33 mouse cellular contexts compared by ENCODE assay signal in the genomic region with DNA sequence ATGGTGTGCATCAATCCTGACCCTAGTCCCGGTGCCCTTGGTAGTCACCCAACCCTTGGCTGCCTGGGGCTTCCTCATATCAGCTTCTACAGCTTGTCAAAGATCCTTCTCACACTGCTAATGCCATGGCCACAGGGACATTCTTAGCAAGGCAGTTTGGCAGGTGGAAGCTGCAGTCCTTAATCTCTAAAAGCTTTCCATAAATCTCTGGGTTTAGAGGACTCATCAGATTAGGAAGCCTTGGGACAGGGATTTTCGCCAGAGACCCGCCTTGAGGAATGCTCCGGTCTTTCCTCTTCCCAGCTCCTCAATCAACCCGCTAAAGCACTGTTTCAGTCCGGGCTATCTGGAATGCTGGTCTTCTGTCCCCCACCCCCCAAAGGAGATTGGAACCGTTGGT. TPM values are rescaled to one million over a fixed set of nuclear protein-coding genes. Genes with fewer than 3 reads are reported as not detected.
DNase-seq lines count a peak whose midpoint lies in the region; ATAC-seq and TF ChIP-seq lines count a peak whose summit lies in the region.
"Had no signal": no experiment of that assay in that cellular context is flagged by ENCODE, and none has a peak within 500 bp of the region (broad histone marks: within the 10 kb centered on the region; RNA-seq: fewer than 3 reads in every experiment).

No protein-coding gene starts in this region.

- no peak for TF ChIP-seq CTCF in liver, postnatal 0 days (IDR thresholded peaks at IDR 0.05; ENCODE audit: low read depth)

- no peak overlapping the region for H3K4me2 ChIP-seq in heart, embryonic 13.5 days
- no peak overlapping the region for H3K4me2 ChIP-seq in heart, embryonic 11.5 days
- H3K4me2 ChIP-seq in liver, postnatal 0 days (ENCODE audit: low read depth, low read length) = no peak overlapping the region
- H3K4me2 ChIP-seq in liver, embryonic 12.5 days = no peak overlapping the region
- H3K4me2 ChIP-seq: forebrain, embryonic 13.5 days; heart, embryonic 15.5 days; hindbrain, embryonic 14.5 days had no signal

- H3K4me3 ChIP-seq in heart, embryonic 13.5 days = no peak overlapping the region
- no peak overlapping the region for H3K4me3 ChIP-seq in heart, embryonic 11.5 days (ENCODE audit: low read depth, low read length)
- no peak overlapping the region for H3K4me3 ChIP-seq in liver, postnatal 0 days (ENCODE audit: low read depth, low read length)
- H3K4me3 ChIP-seq in liver, embryonic 12.5 days = no peak overlapping the region
- H3K4me3 ChIP-seq: forebrain, embryonic 10.5 days; forebrain, embryonic 13.5 days; heart, adult 2 months; heart, embryonic 15.5 days had no signal

- H3K9ac ChIP-seq in heart, embryonic 13.5 days = no peak overlapping the region
- H3K9ac ChIP-seq in heart, embryonic 11.5 days (ENCODE audit: low read depth, low read length) = no peak overlapping the region
- no peak overlapping the region for H3K9ac ChIP-seq in liver, postnatal 0 days (replicated peaks)
- H3K9ac ChIP-seq in liver, embryonic 12.5 days = no peak overlapping the region
- H3K9ac ChIP-seq: forebrain, embryonic 13.5 days; heart, embryonic 15.5 days; hindbrain, embryonic 14.5 days had no signal

- peak; percentile 39 for DNase-seq in adrenal gland, adult 2 months
- DNase-seq in adrenal gland, adult 8-10 months = no peak
- DNase-seq in liver, postnatal 0 days = no peak
- no peak for DNase-seq in kidney, postnatal 14 days
- DNase-seq: B cell, adult 2 months; cerebellum, adult 18-20 months; cerebellum, adult 9-10 months; cerebellum, postnatal 14 days; gastrocnemius, postnatal 10 days; gastrocnemius, postnatal 36 days; heart, adult 2 months; heart, postnatal 4 days; kidney, adult 18-20 months had no signal

- TF ChIP-seq EP300 in liver, postnatal 0 days (IDR thresholded peaks at IDR 0.05; ENCODE audit: low read depth) = no peak

- 48% methylated on average over 7 of the region's 7 CpGs for WGBS in heart, embryonic 13.5 days
- WGBS in heart, embryonic 11.5 days (ENCODE audit: insufficient replicate concordance) = 58% methylated on average over 7 of the region's 7 CpGs
- WGBS in liver, postnatal 0 days (ENCODE audit: insufficient replicate concordance) = 64% methylated on average over 7 of the region's 7 CpGs
- 64% methylated on average over 7 of the region's 7 CpGs for WGBS in liver, embryonic 12.5 days (ENCODE audit: insufficient replicate concordance)

- H3K27ac ChIP-seq in heart, embryonic 13.5 days (replicated peaks) = 0 out of 2 replicates have a peak overlapping the region, but pooled peaks have one; percentile 7
- H3K27ac ChIP-seq in heart, embryonic 11.5 days (ENCODE audit: low read depth, low read length) = no peak overlapping the region
- H3K27ac ChIP-seq in liver, postnatal 0 days (ENCODE audit: low read depth) = peak overlapping the region; percentile 51; the same call in 1 of the 2 replicates
- H3K27ac ChIP-seq in liver, embryonic 12.5 days = no peak overlapping the region
- H3K27ac ChIP-seq: forebrain, embryonic 13.5 days; heart, adult 2 months; heart, embryonic 15.5 days; hindbrain, embryonic 14.5 days; hindbrain, postnatal 0 days had no signal

- ATAC-seq in heart, embryonic 13.5 days (ENCODE audit: extremely low read depth, insufficient number of reproducible peaks, low FRiP score, low TSS enrichment) = no peak
- ATAC-seq in heart, embryonic 11.5 days (replicated peaks; ENCODE audit: insufficient number of reproducible peaks, low FRiP score, low TSS enrichment) = no peak
- no peak for ATAC-seq in liver, postnatal 0 days
- ATAC-seq in liver, embryonic 12.5 days = no peak
- ATAC-seq: forebrain, embryonic 13.5 days; forebrain, embryonic 16.5 days; hindbrain, postnatal 0 days; inflammation-experienced regulatory T-cells, adult 6 months; intestine, embryonic 16.5 days; Patski had no signal

- peaks cover 84% of the 10 kb centered on the region for H3K4me1 ChIP-seq in heart, embryonic 13.5 days
- peaks cover 68% of the 10 kb centered on the region for H3K4me1 ChIP-seq in heart, embryonic 11.5 days (ENCODE audit: control insufficient read depth, insufficient read depth, low read length)
- peaks cover 46% of the 10 kb centered on the region for H3K4me1 ChIP-seq in liver, postnatal 0 days (ENCODE audit: insufficient read depth)
- H3K4me1 ChIP-seq in liver, embryonic 12.5 days = peaks cover 50% of the 10 kb centered on the region

- peaks cover 18% of the 10 kb centered on the region for H3K36me3 ChIP-seq in heart, embryonic 13.5 days
- H3K36me3 ChIP-seq in heart, embryonic 11.5 days (ENCODE audit: control insufficient read depth, insufficient read depth, low read length) = no peaks in the 10 kb centered on the region
- no peaks in the 10 kb centered on the region for H3K36me3 ChIP-seq in liver, postnatal 0 days (replicated peaks; ENCODE audit: insufficient read depth, low read length)
- H3K36me3 ChIP-seq in liver, embryonic 12.5 days = no peaks in the 10 kb centered on the region
- H3K36me3 ChIP-seq: G1E; heart, embryonic 15.5 days had no signal

- no peaks in the 10 kb centered on the region for H3K9me3 ChIP-seq in heart, embryonic 13.5 days
- no peaks in the 10 kb centered on the region for H3K9me3 ChIP-seq in heart, embryonic 11.5 days (replicated peaks; ENCODE audit: control insufficient read depth, low read length)
- H3K9me3 ChIP-seq in liver, postnatal 0 days (ENCODE audit: low read length) = no peaks in the 10 kb centered on the region
- no peaks in the 10 kb centered on the region for H3K9me3 ChIP-seq in liver, embryonic 12.5 days (replicated peaks)
- H3K9me3 ChIP-seq: forebrain, embryonic 10.5 days; forebrain, embryonic 13.5 days; G1E; heart, embryonic 10.5 days; heart, embryonic 15.5 days had no signal

- H3K27me3 ChIP-seq in heart, embryonic 13.5 days (replicated peaks) = no peaks in the 10 kb centered on the region
- no peaks in the 10 kb centered on the region for H3K27me3 ChIP-seq in heart, embryonic 11.5 days (ENCODE audit: control insufficient read depth, insufficient read depth, low read length)
- no peaks in the 10 kb centered on the region for H3K27me3 ChIP-seq in liver, postnatal 0 days (ENCODE audit: insufficient read depth, low read length)
- no peaks in the 10 kb centered on the region for H3K27me3 ChIP-seq in liver, embryonic 12.5 days (replicated peaks)
- H3K27me3 ChIP-seq: forebrain, embryonic 13.5 days; heart, embryonic 15.5 days; Patski had no signal

RNA-seq across cellular contexts. Expression of a gene that starts 16.2 kb away (rescaled TPM):
- 1 to 10 TPM; 2.0 to 2.4 TPM for total RNA-seq in adrenal gland, adult 2 months (2021)
- 3.1 and 3.2 TPM in 2 replicates for polyA plus RNA-seq in adrenal gland, adult 2 months (2012; rRNA removed)
- total RNA-seq in adrenal gland, adult 8-10 months (2022) = 1 to 10 TPM; 1.8 to 4.8 (median 2.5) TPM
- polyA plus RNA-seq in heart, embryonic 13.5 days (2015; fragmentation: Nextera tagmentation; extraction: Ambion mirVana) = 15.7 and 20.7 TPM in 2 replicates
- polyA plus RNA-seq in heart, embryonic 11.5 days (2014; fragmentation: Nextera tagmentation; extraction: Ambion mirVana) = 23.2 and 25.1 TPM in 2 replicates
- 1.5 and 2.1 TPM in 2 replicates for polyA plus RNA-seq in liver, postnatal 0 days (2015; fragmentation: Nextera tagmentation; extraction: Ambion mirVana)
- polyA plus RNA-seq in liver, embryonic 12.5 days (2016; fragmentation: Nextera tagmentation; extraction: Ambion mirVana) = 5.4 and 5.6 TPM in 2 replicates
- total RNA-seq: CH12.LX; gastrocnemius, adult 18-20 months; granulocyte monocyte progenitor cell, adult 5-6 weeks had no signal
- polyA plus RNA-seq: G1E; inflammation-experienced regulatory T-cells, adult 6 months had no signal

RNA-seq across cellular contexts. Expression of a gene that starts 42.0 kb away (rescaled TPM):
- under 1 TPM; 0.32 to 0.45 TPM for total RNA-seq in adrenal gland, adult 2 months (2021)
- polyA plus RNA-seq in adrenal gland, adult 2 months (2012; rRNA removed) = 0.08 and 0.23 TPM in 2 replicates
- under 1 TPM; 0.35 to 0.70 (median 0.41) TPM for total RNA-seq in adrenal gland, adult 8-10 months (2022)
- 4.7 and 5.0 TPM in 2 replicates for polyA plus RNA-seq in heart, embryonic 13.5 days (2015; fragmentation: Nextera tagmentation; extraction: Ambion mirVana)
- polyA plus RNA-seq in heart, embryonic 11.5 days (2014; fragmentation: Nextera tagmentation; extraction: Ambion mirVana) = 4.6 and 5.3 TPM in 2 replicates
- 0.51 and 0.72 TPM in 2 replicates for polyA plus RNA-seq in liver, postnatal 0 days (2015; fragmentation: Nextera tagmentation; extraction: Ambion mirVana)
- polyA plus RNA-seq in liver, embryonic 12.5 days (2016; fragmentation: Nextera tagmentation; extraction: Ambion mirVana) = 1.0 and 1.4 TPM in 2 replicates
- total RNA-seq: CH12.LX; G1E; gastrocnemius, postnatal 36 days; granulocyte monocyte progenitor cell, adult 5-6 weeks had no signal
- polyA plus RNA-seq: G1E had no signal

RNA-seq across cellular contexts. Expression of a gene that starts 56.5 kb away (rescaled TPM):
- not detected for total RNA-seq in adrenal gland, adult 2 months (2021)
- not detected in 2 replicates for polyA plus RNA-seq in adrenal gland, adult 2 months (2012; rRNA removed)
- not detected for total RNA-seq in adrenal gland, adult 8-10 months (2022)
- polyA plus RNA-seq in heart, embryonic 13.5 days (2015; fragmentation: Nextera tagmentation; extraction: Ambion mirVana) = not detected in 2 replicates
- not detected in 2 replicates for polyA plus RNA-seq in heart, embryonic 11.5 days (2014; fragmentation: Nextera tagmentation; extraction: Ambion mirVana)
- polyA plus RNA-seq in liver, postnatal 0 days (2015; fragmentation: Nextera tagmentation; extraction: Ambion mirVana) = not detected in 2 replicates
- not detected in 2 replicates for polyA plus RNA-seq in liver, embryonic 12.5 days (2016; fragmentation: Nextera tagmentation; extraction: Ambion mirVana)
- total RNA-seq: CH12.LX; G1E; gastrocnemius, adult 18-20 months; gastrocnemius, postnatal 10 days; gastrocnemius, postnatal 36 days; granulocyte monocyte progenitor cell, adult 5-6 weeks; heart, adult 2 months; heart, postnatal 4 days; hindbrain, postnatal 0 days had no signal
- polyA plus RNA-seq: embryonic facial prominence, embryonic 11.5 days; embryonic facial prominence, embryonic 14.5 days; forebrain, embryonic 10.5 days; forebrain, embryonic 13.5 days; forebrain, embryonic 16.5 days; G1E; heart, adult 2 months; heart, embryonic 10.5 days; heart, embryonic 15.5 days; hindbrain, embryonic 11.5 days; hindbrain, embryonic 14.5 days; hindbrain, postnatal 0 days; inflammation-experienced regulatory T-cells, adult 6 months had no signal

Comparison
In these comparisons a context has a peak if more than half of its experiments do, and no peak if none do; other contexts are left out.
1. H3K27ac ChIP-seq: peak in heart, embryonic 13.5 days (single experiment) and liver, postnatal 0 days (single experiment); none in heart, embryonic 11.5 days (single experiment) and liver, embryonic 12.5 days (single experiment).